Mouse (Mus musculus) intestine, postnatal 0 days (tissue): Measurements from ENCODE around the gene Gm43191. TPM values are rescaled to one million over a fixed set of nuclear protein-coding genes. Genes with fewer than 3 reads are reported as not detected.

Experiments
- ATAC-seq: fragments of 200-750 bp; cut with Nextera tagmentation; 2 replicates; pipeline ENCODE4 v1.8.0; 2017; ENCODE audit warnings: mild to moderate bottlenecking, moderate TSS enrichment, moderate library complexity
- H3K27ac ChIP-seq: fragments of 300-500 bp; sonication (generic); 2 replicates; pipeline ENCODE4 v1.5.1; 2014; ENCODE audit warnings: mild to moderate bottlenecking, low read depth, low read length, moderate library complexity
- H3K27me3 ChIP-seq: fragments of 300-500 bp; sonication (generic); replicated peaks from 2 replicates; pipeline ENCODE4 v1.6.1; 2014; ENCODE audit warnings: low read length, mixed read lengths; ENCODE audit not compliant: control insufficient read depth, insufficient read depth
- H3K36me3 ChIP-seq: fragments of 300-500 bp; sonication (generic); 2 replicates; pipeline ENCODE4 v1.6.1; 2014; ENCODE audit warnings: mild to moderate bottlenecking, moderate library complexity; ENCODE audit not compliant: control insufficient read depth, insufficient read depth
- H3K4me1 ChIP-seq: fragments of 300-500 bp; sonication (generic); replicated peaks from 2 replicates; pipeline ENCODE4 v1.6.1; 2014; ENCODE audit warnings: antibody characterized with exemption, low read length, mixed read lengths; ENCODE audit not compliant: control insufficient read depth, insufficient read depth
- H3K4me2 ChIP-seq: fragments of 300-500 bp; sonication (generic); replicated peaks from 2 replicates; pipeline ENCODE4 v1.6.1; 2014; ENCODE audit warnings: low read depth, mild to moderate bottlenecking, moderate library complexity
- H3K4me3 ChIP-seq: fragments of 300-500 bp; sonication (generic); 2 replicates; pipeline ENCODE4 v1.5.1; 2014; ENCODE audit warnings: low read depth, low read length
- H3K9ac ChIP-seq: fragments of 300-500 bp; sonication (generic); 2 replicates; pipeline ENCODE4 v1.6.1; 2014; ENCODE audit warnings: mild to moderate bottlenecking, low read depth, low read length
- H3K9me3 ChIP-seq: fragments of 300-500 bp; sonication (generic); 2 replicates; pipeline ENCODE4 v1.6.1; 2016; ENCODE audit warnings: mixed run types; ENCODE audit not compliant: control insufficient read depth
- CTCF ChIP-seq: sonication (generic); IDR thresholded peaks from 2 replicates; pipeline ENCODE4 v1.5.1; 2016; ENCODE audit warnings: low read depth, mild to moderate bottlenecking, control low read depth, antibody characterized with exemption, moderate library complexity
- WGBS: fragments of 180-500 bp; shearing (Covaris S2); extraction: QIAGEN DNeasy Blood & Tissue Kit; methylation state at CpG from one replicate; pipeline ENCODE4 v1.1.7; 2014; 5-methylcytosine and 5-hydroxymethylcytosine counted together
- polyA plus RNA-seq: library from polyadenylated mRNA; unstranded; fragments of >200 nt; fragmentation: Nextera tagmentation; extraction: Ambion mirVana; gene quantifications from 2 replicates; pipeline ENCODE4 v1.2.1, GENCODE M21; 2015

Gm43191 gene
- polyA plus RNA-seq, 1 experiment from 2014 or later, result not detected

- Histone ChIP-seq H3K27me3 (no peaks in the 10 kb centered on the region), H3K4me1 (peaks cover 6% of the 10 kb centered on the region; the same call in 1 of the 2 replicates), H3K9ac (peak within 1 kb of the TSS; percentile 94), H3K27ac (peak within 1 kb of the TSS; percentile 93), H3K36me3 (0 out of 2 replicates have a peak, but pooled peaks cover under 1% of the 10 kb centered on the region), H3K4me2 (peak within 1 kb of the TSS; percentile 70), H3K4me3 (peak within 1 kb of the TSS; percentile 96), H3K9me3 (no peaks in the 10 kb centered on the region)
- peak; percentile 17; the same call in 1 of the 2 replicates for TF ChIP-seq CTCF
- ATAC-seq, result peak; percentile 97
- under 1% methylated on average over 33 of the region's 39 CpGs for WGBS
These were observed 18.6 kb downstream of the Gm43191 start, which contains the start of gene Mfsd14a for GRCm38 (mm10) chr3:116662463-116662863. TSS of gene Mfsd14a (minus strand) at chr3:116662677.

GRCm38 (mm10) chr3:116661870-116662414 is 19.1 kb downstream of the Gm43191 start:
- TF ChIP-seq CTCF, result no peak
- peak; percentile 81 for ATAC-seq
- peak overlapping the region; percentile 96 for H3K4me3 ChIP-seq
- under 1% methylated on average over 58 of the region's 68 CpGs for WGBS
- H3K9me3 ChIP-seq, result no peaks in the 10 kb centered on the region
- peak overlapping the region; percentile 93 for H3K27ac ChIP-seq
- H3K4me1 ChIP-seq, result peaks cover 6% of the 10 kb centered on the region; the same call in 1 of the 2 replicates
- peak overlapping the region; percentile 70 for H3K4me2 ChIP-seq
- no peaks in the 10 kb centered on the region for H3K27me3 ChIP-seq
- H3K36me3 ChIP-seq, result no peaks in the 10 kb centered on the region
- H3K9ac ChIP-seq, result peak overlapping the region; percentile 94

- Histone ChIP-seq H3K4me1 (peaks cover 6% of the 10 kb centered on the region; the same call in 1 of the 2 replicates), H3K9me3 (no peaks in the 10 kb centered on the region), H3K4me3 (peak overlapping the region; percentile 96), H3K27ac (peak overlapping the region; percentile 93), H3K27me3 (no peaks in the 10 kb centered on the region), H3K9ac (peak overlapping the region; percentile 94), H3K36me3 (no peaks in the 10 kb centered on the region), H3K4me2 (peak overlapping the region; percentile 70)
- 2% methylated on average over 16 of the region's 16 CpGs for WGBS
- ATAC-seq, result no peak
- no peak for TF ChIP-seq CTCF
These were observed 19.7 kb downstream of the Gm43191 start for GRCm38 (mm10) chr3:116661288-116661869.

GRCm38 (mm10) chr3:116659856-116660430 is 21.1 kb downstream of the Gm43191 start:
- Histone ChIP-seq H3K27ac (no peak overlapping the region), H3K4me1 (peaks cover 6% of the 10 kb centered on the region; the same call in 1 of the 2 replicates), H3K4me2 (peak overlapping the region; percentile 14), H3K36me3 (no peaks in the 10 kb centered on the region), H3K4me3 (no peak overlapping the region), H3K9me3 (no peaks in the 10 kb centered on the region), H3K27me3 (no peaks in the 10 kb centered on the region), H3K9ac (no peak overlapping the region)
- 67% methylated on average over 13 of the region's 13 CpGs for WGBS
- TF ChIP-seq CTCF, result no peak
- no peak for ATAC-seq

GRCm38 (mm10) chr3:116658928-116659565 is 22.0 kb downstream of the Gm43191 start:
- 61% methylated on average over 15 of the region's 15 CpGs for WGBS
- H3K9me3 ChIP-seq, result no peaks in the 10 kb centered on the region
- peak; percentile 9; the same call in 1 of the 2 replicates for ATAC-seq
- no peak overlapping the region for H3K4me3 ChIP-seq
- H3K27me3 ChIP-seq, result no peaks in the 10 kb centered on the region
- H3K27ac ChIP-seq, result peak overlapping the region; percentile 21
- H3K4me2 ChIP-seq, result peak overlapping the region; percentile 32
- H3K9ac ChIP-seq, result no peak overlapping the region
- peaks cover 6% of the 10 kb centered on the region; the same call in 1 of the 2 replicates for H3K4me1 ChIP-seq
- H3K36me3 ChIP-seq, result no peaks in the 10 kb centered on the region
- TF ChIP-seq CTCF, result no peak
